Mouse (Mus musculus): ENCODE data around the gene Sntb2. TPM values are rescaled to one million over a fixed set of nuclear protein-coding genes. Genes with fewer than 3 reads are reported as not detected.

The Sntb2 gene
- total and polyA plus RNA-seq, 3 experiments, result 0.86 to 2.3 (median 1.3) TPM

GRCm38 (mm10) chr8:106937081-106937800 is 1.7 kb downstream of the Sntb2 start (continued):
- TF ChIP-seq ZMIZ1 (IDR thresholded peaks at IDR 0.05; ENCODE audit: low read depth, low read length) (no peak), RCOR1 (conservative IDR thresholded peaks at IDR 0.05; ENCODE audit: low read depth, low read length) (peak; percentile 85), NRF1 (IDR thresholded peaks at IDR 0.05; ENCODE audit: low read depth, low read length) (no peak), RAD21 (IDR thresholded peaks at IDR 0.05; ENCODE audit: low read depth, low read length) (no peak), MEF2A (IDR thresholded peaks at IDR 0.05; ENCODE audit: borderline replicate concordance, low read depth, low read length) (peak; percentile 61; the same call in 1 of the 2 replicates), ZC3H11A (IDR thresholded peaks at IDR 0.05; ENCODE audit: low read depth, low read length) (no peak), CHD1 (IDR thresholded peaks at IDR 0.05; ENCODE audit: low read depth, low read length) (no peak), BHLHE40 (IDR thresholded peaks at IDR 0.05; ENCODE audit: low read depth, low read length) (peak; percentile 52; the same call in 1 of the 2 replicates), POLR2AphosphoS2 (IDR thresholded peaks at IDR 0.05; ENCODE audit: low read depth, low read length) (no peak), ZKSCAN1 (IDR thresholded peaks at IDR 0.05; ENCODE audit: borderline replicate concordance, low read depth, low read length) (no peak), USF2 (conservative IDR thresholded peaks at IDR 0.05; ENCODE audit: low read depth, low read length) (no peak), PAX5 (IDR thresholded peaks at IDR 0.05; ENCODE audit: low read length) (no peak), POLR2A (IDR thresholded peaks at IDR 0.05; ENCODE audit: low read depth, low read length) (no peak), MAFK (IDR thresholded peaks at IDR 0.05; ENCODE audit: insufficient replicate concordance, low read length) (peak; percentile 73), TCF12 (IDR thresholded peaks at IDR 0.05; ENCODE audit: low read depth, low read length) (peak; percentile 51; the same call in 1 of the 2 replicates), MXI1 (IDR thresholded peaks at IDR 0.05; ENCODE audit: low read depth, low read length) (peak; percentile 41; the same call in 1 of the 2 replicates), GABPA (IDR thresholded peaks at IDR 0.05; ENCODE audit: insufficient replicate concordance, low read depth, low read length) (no peak), JUN (IDR thresholded peaks at IDR 0.05; ENCODE audit: insufficient read depth, low read depth, low read length) (peak; percentile 85)

- dilution Hi-C loops (cut with MboI; ENCODE audit: extremely low pct_ligation_motif_present, extremely low pct_unique_long_range_greater_than_20kb, low sequenced_read_pairs), result no loop called here
- Histone ChIP-seq H3K9ac (ENCODE audit: insufficient read depth, low read depth) (no peak overlapping the region), H3K4me3 (replicated peaks in 1 of 3; ENCODE audit: low read depth in 2 of 3, low read length in 2 of 3, poor library complexity in 1 of 3) (no peak overlapping the region), H3K9me3 (replicated peaks; ENCODE audit: low read length) (no peaks in the 10 kb centered on the region), H3K4me1 (ENCODE audit: control insufficient read depth in 1 of 2, insufficient read depth in 2 of 2) (peaks cover 6 to 9% of the 10 kb centered on the region in 2 experiments), H3K36me3 (replicated peaks in 1 of 2; ENCODE audit: control insufficient read depth in 1 of 2, insufficient read depth in 1 of 2, low read length in 1 of 2) (peaks cover 0 to 2% of the 10 kb centered on the region in 2 experiments), H3K27me3 (replicated peaks) (no peaks in the 10 kb centered on the region), H3K27ac (ENCODE audit: insufficient read depth, low read depth) (no peak overlapping the region), H3K79me2 (replicated peaks; ENCODE audit: control insufficient read depth, extremely low read depth, insufficient read depth, poor library complexity, severe bottlenecking) (no peaks in the 10 kb centered on the region), H3K4me2 (ENCODE audit: insufficient read depth, low read depth, poor library complexity, severe bottlenecking) (no peak overlapping the region)
- DNase-seq (ENCODE audit: extremely low read depth), result no peak
- TF ChIP-seq JUND (conservative IDR thresholded peaks at IDR 0.05; ENCODE audit: low read depth, low read length) (no peak), MEF2A (IDR thresholded peaks at IDR 0.05; ENCODE audit: borderline replicate concordance, low read depth, low read length) (no peak), PAX5 (IDR thresholded peaks at IDR 0.05; ENCODE audit: low read length) (no peak), ZC3H11A (IDR thresholded peaks at IDR 0.05; ENCODE audit: low read depth, low read length) (no peak), ELF1 (IDR thresholded peaks at IDR 0.05; ENCODE audit: low read depth, low read length) (no peak), E2F4 (IDR thresholded peaks at IDR 0.05; ENCODE audit: insufficient replicate concordance, low read depth, low read length) (no peak), NELFE (IDR thresholded peaks at IDR 0.05; ENCODE audit: low read depth, low read length) (no peak), EP300 (IDR thresholded peaks at IDR 0.05; ENCODE audit: low read length) (no peak), TCF12 (IDR thresholded peaks at IDR 0.05; ENCODE audit: low read depth, low read length) (no peak), GABPA (IDR thresholded peaks at IDR 0.05; ENCODE audit: insufficient replicate concordance, low read depth, low read length) (no peak), RAD21 (IDR thresholded peaks at IDR 0.05; ENCODE audit: low read depth, low read length) (no peak), POLR2A (IDR thresholded peaks at IDR 0.05; ENCODE audit: low read depth, low read length) (no peak), CTCF (conservative IDR thresholded peaks at IDR 0.05 in 1 of 2, IDR thresholded peaks at IDR 0.05 in 1 of 2; ENCODE audit: low read depth in 2 of 2, low read length in 2 of 2) (no peak), RCOR1 (conservative IDR thresholded peaks at IDR 0.05; ENCODE audit: low read depth, low read length) (no peak)
- in situ Hi-C loops (cut with MboI; ENCODE audit: low pct_ligation_motif_present, low pct_unique_long_range_greater_than_20kb, low sequenced_read_pairs), result no loop called here
Measured at GRCm38 (mm10) chr8:106941806-106942205, 6.3 kb downstream of the Sntb2 start.

Data from CH12.LX (cell line).